Mouse (Mus musculus) heart, embryonic 16.5 days (tissue): ENCODE data around the gene Ly6g6d. TPM values are rescaled to one million over a fixed set of nuclear protein-coding genes. Genes with fewer than 3 reads are reported as not detected.

Experiments
- ATAC-seq: fragments of 200-750 bp; cut with Nextera tagmentation; replicated peaks from 2 replicates; pipeline ENCODE4 v1.8.0; 2017; ENCODE audit warnings: moderate number of reproducible peaks; ENCODE audit not compliant: insufficient read depth, low FRiP score; ENCODE audit errors: extremely low read depth
- H3K27ac ChIP-seq: fragments of 300-500 bp; sonication (generic); 2 replicates; pipeline ENCODE4 v1.5.1; 2014; ENCODE audit warnings: mild to moderate bottlenecking, low read length, control low read depth, moderate library complexity
- H3K27me3 ChIP-seq: fragments of 300-500 bp; sonication (generic); 2 replicates; pipeline ENCODE4 v1.6.1; 2014; ENCODE audit warnings: low read length, mixed read lengths; ENCODE audit not compliant: control insufficient read depth, insufficient read depth
- H3K36me3 ChIP-seq: fragments of 300-500 bp; sonication (generic); 2 replicates; pipeline ENCODE4 v1.6.1; 2014; ENCODE audit not compliant: control insufficient read depth, insufficient read depth
- H3K4me1 ChIP-seq: fragments of 300-500 bp; sonication (generic); 2 replicates; pipeline ENCODE4 v1.6.1; 2014; ENCODE audit warnings: low read length, mixed read lengths; ENCODE audit not compliant: control insufficient read depth, insufficient read depth
- H3K4me2 ChIP-seq: fragments of 300-500 bp; sonication (generic); 2 replicates; pipeline ENCODE4 v1.6.1; 2014; ENCODE audit warnings: low read depth, mild to moderate bottlenecking, control low read depth, low read length
- H3K4me3 ChIP-seq: fragments of 300-500 bp; sonication (generic); 2 replicates; pipeline ENCODE4 v1.5.1; 2014; ENCODE audit warnings: mild to moderate bottlenecking, control low read depth, low read length
- H3K9ac ChIP-seq: fragments of 300-500 bp; sonication (generic); 2 replicates; pipeline ENCODE4 v1.6.1; 2014; ENCODE audit warnings: low read length, control low read depth
- H3K9me3 ChIP-seq: fragments of 300-500 bp; sonication (generic); replicated peaks from 2 replicates; pipeline ENCODE4 v1.6.1; 2016; ENCODE audit warnings: low read length; ENCODE audit not compliant: control insufficient read depth
- WGBS: fragments of 180-500 bp; shearing (Covaris S2); extraction: QIAGEN DNeasy Blood & Tissue Kit; methylation state at CpG from one replicate; pipeline ENCODE4 v1.1.7; 2014; 5-methylcytosine and 5-hydroxymethylcytosine counted together
- polyA plus RNA-seq: library from polyadenylated mRNA; unstranded; fragments of >200 nt; fragmentation: Nextera tagmentation; extraction: Ambion mirVana; gene quantifications from 2 replicates; pipeline ENCODE4 v1.2.1, GENCODE M21; 2015

Gene Ly6g6d
- polyA plus RNA-seq, 1 experiment from 2014 or later = 1.9 TPM

GRCm38 (mm10) chr17:35079778-35080177 is 1.9 kb upstream of the Ly6g6d start:
- peak overlapping the region; percentile 53 for H3K4me2 ChIP-seq
- H3K9me3 ChIP-seq = no peaks in the 10 kb centered on the region
- 0 out of 2 replicates have a peak overlapping the region, but pooled peaks have one; percentile 40 for H3K9ac ChIP-seq
- 16% methylated on average over 9 of the region's 9 CpGs for WGBS
- ATAC-seq = peak; percentile 44; the same call in 1 of the 2 replicates
- no peaks in the 10 kb centered on the region for H3K36me3 ChIP-seq
- no peak overlapping the region for H3K27ac ChIP-seq
- H3K27me3 ChIP-seq = no peaks in the 10 kb centered on the region
- H3K4me3 ChIP-seq = peak overlapping the region; percentile 21
- H3K4me1 ChIP-seq = peaks cover 21% of the 10 kb centered on the region

GRCm38 (mm10) chr17:35077285-35077684 is 580 bp downstream of the Ly6g6d start:
- Histone ChIP-seq H3K4me3 (peak overlapping the region; percentile 36), H3K27ac (0 out of 2 replicates have a peak overlapping the region, but pooled peaks have one; percentile 2), H3K9ac (peak overlapping the region; percentile 60), H3K27me3 (no peaks in the 10 kb centered on the region), H3K4me2 (peak overlapping the region; percentile 60), H3K9me3 (no peaks in the 10 kb centered on the region), H3K36me3 (no peaks in the 10 kb centered on the region), H3K4me1 (peaks cover 21% of the 10 kb centered on the region)
- WGBS = 40% methylated on average over 2 of the region's 2 CpGs
- ATAC-seq = no peak

GRCm38 (mm10) chr17:35076507-35077176 is 1.2 kb downstream of the Ly6g6d start, which contains the start of gene Ly6g6e:
Ly6g6e (plus strand) TSS chr17:35076902.
- Histone ChIP-seq H3K27ac (0 out of 2 replicates have a peak within 1 kb of the TSS, but pooled peaks have one; percentile 2), H3K4me1 (peaks cover 21% of the 10 kb centered on the region), H3K27me3 (no peaks in the 10 kb centered on the region), H3K4me2 (peak within 1 kb of the TSS; percentile 60), H3K9ac (peak within 1 kb of the TSS; percentile 60), H3K9me3 (no peaks in the 10 kb centered on the region), H3K36me3 (no peaks in the 10 kb centered on the region), H3K4me3 (peak within 1 kb of the TSS; percentile 36)
- WGBS = 44% methylated on average over 10 of the region's 10 CpGs
- no peak for ATAC-seq

- H3K36me3 ChIP-seq = no peaks in the 10 kb centered on the region
- peaks cover 14% of the 10 kb centered on the region for H3K4me1 ChIP-seq
- H3K9ac ChIP-seq = no peak overlapping the region
- no peaks in the 10 kb centered on the region for H3K9me3 ChIP-seq
- H3K27me3 ChIP-seq = no peaks in the 10 kb centered on the region
- no peak for ATAC-seq
- 48% methylated on average over 17 of the region's 17 CpGs for WGBS
- no peak overlapping the region for H3K4me3 ChIP-seq
- no peak overlapping the region for H3K27ac ChIP-seq
- no peak overlapping the region for H3K4me2 ChIP-seq
Measured at GRCm38 (mm10) chr17:35074097-35074496, 3.8 kb downstream of the Ly6g6d start.

GRCm38 (mm10) chr17:35071454-35071853 is 6.4 kb downstream of the Ly6g6d start:
- H3K36me3 ChIP-seq = no peaks in the 10 kb centered on the region
- H3K9me3 ChIP-seq = no peaks in the 10 kb centered on the region
- H3K9ac ChIP-seq = no peak overlapping the region
- no peak overlapping the region for H3K27ac ChIP-seq
- H3K4me1 ChIP-seq = peaks cover 5% of the 10 kb centered on the region; the same call in 1 of the 2 replicates
- H3K27me3 ChIP-seq = peaks cover 9% of the 10 kb centered on the region
- H3K4me3 ChIP-seq = no peak overlapping the region
- WGBS = 75% methylated on average over 9 of the region's 9 CpGs
- no peak overlapping the region for H3K4me2 ChIP-seq
- ATAC-seq = no peak

GRCm38 (mm10) chr17:35070556-35071229 is 7.2 kb downstream of the Ly6g6d start:
- peaks cover 16% of the 10 kb centered on the region for H3K27me3 ChIP-seq
- H3K27ac ChIP-seq = no peak overlapping the region
- 36% methylated on average over 6 of the region's 6 CpGs for WGBS
- no peak overlapping the region for H3K4me2 ChIP-seq
- H3K4me1 ChIP-seq = peaks cover 5% of the 10 kb centered on the region
- H3K9me3 ChIP-seq = no peaks in the 10 kb centered on the region
- no peaks in the 10 kb centered on the region for H3K36me3 ChIP-seq
- no peak for ATAC-seq
- no peak overlapping the region for H3K4me3 ChIP-seq
- H3K9ac ChIP-seq = no peak overlapping the region

GRCm38 (mm10) chr17:35068213-35068914 is 9.5 kb downstream of the Ly6g6d start:
- Histone ChIP-seq H3K4me1 (peaks cover 13% of the 10 kb centered on the region), H3K9me3 (no peaks in the 10 kb centered on the region), H3K27me3 (peaks cover 28% of the 10 kb centered on the region), H3K9ac (no peak overlapping the region), H3K27ac (no peak overlapping the region), H3K36me3 (no peaks in the 10 kb centered on the region), H3K4me3 (no peak overlapping the region), H3K4me2 (no peak overlapping the region)
- WGBS = 66% methylated on average over 17 of the region's 17 CpGs
- ATAC-seq = no peak

- H3K9ac ChIP-seq = peak within 1 kb of the TSS; percentile 50; the same call in 1 of the 2 replicates
- peak within 1 kb of the TSS; percentile 74 for H3K4me2 ChIP-seq
- H3K27me3 ChIP-seq = peaks cover 28% of the 10 kb centered on the region
- no peak for ATAC-seq
- 42% methylated on average over 10 of the region's 10 CpGs for WGBS
- H3K36me3 ChIP-seq = peaks cover 5% of the 10 kb centered on the region; the same call in 1 of the 2 replicates
- peaks cover 13% of the 10 kb centered on the region for H3K4me1 ChIP-seq
- peak within 1 kb of the TSS; percentile 47 for H3K4me3 ChIP-seq
- no peaks in the 10 kb centered on the region for H3K9me3 ChIP-seq
- no peak within 1 kb of the TSS for H3K27ac ChIP-seq
Measured at GRCm38 (mm10) chr17:35066084-35066483, 11.8 kb downstream of the Ly6g6d start, which contains the start of gene Mpig6b. Mpig6b (minus strand) TSS chr17:35066184.
